Mouse (Mus musculus) limb, embryonic 10.5 days (tissue): ENCODE measurements around the gene Bbx. TPM values are rescaled to one million over a fixed set of nuclear protein-coding genes. Genes with fewer than 3 reads are reported as not detected.

Experiments
- DNase-seq: peaks from one replicate; pipeline ENCODE4 v3.0.0-alpha.2; 2017; ENCODE audit warnings: low spot score
- H3K27ac ChIP-seq: fragments of 300-500 bp; sonication (generic); 2 replicates; pipeline ENCODE4 v1.5.1; 2016; ENCODE audit warnings: mild to moderate bottlenecking
- H3K27me3 ChIP-seq: fragments of 300-500 bp; sonication (generic); 2 replicates; pipeline ENCODE4 v1.6.1; 2016; ENCODE audit warnings: low read depth, mild to moderate bottlenecking; ENCODE audit not compliant: poor library complexity, severe bottlenecking
- H3K36me3 ChIP-seq: fragments of 300-500 bp; sonication (generic); 2 replicates; pipeline ENCODE4 v1.6.1; 2016; ENCODE audit warnings: mild to moderate bottlenecking, moderate library complexity
- H3K4me1 ChIP-seq: fragments of 300-500 bp; sonication (generic); 2 replicates; pipeline ENCODE4 v1.6.1; 2016
- H3K4me3 ChIP-seq: fragments of 300-500 bp; sonication (generic); 2 replicates; pipeline ENCODE4 v1.5.1; 2016; ENCODE audit warnings: mild to moderate bottlenecking, moderate library complexity
- H3K9me3 ChIP-seq: fragments of 300-500 bp; sonication (generic); replicated peaks from 2 replicates; pipeline ENCODE4 v1.6.1; 2016; ENCODE audit warnings: mild to moderate bottlenecking
- WGBS: fragments of 180-500 bp; shearing (Covaris S2); methylation state at CpG from one replicate; pipeline ENCODE4 v1.1.7; 2016; 5-methylcytosine and 5-hydroxymethylcytosine counted together
- polyA plus RNA-seq: library from polyadenylated mRNA; unstranded; fragments of >200 nt; fragmentation: Nextera tagmentation; extraction: Ambion mirVana; gene quantifications from 2 replicates; pipeline ENCODE4 v1.2.1, GENCODE M21; 2016

The Bbx gene
- polyA plus RNA-seq, 1 experiment from 2014 or later = 42.2 TPM

DNA sequence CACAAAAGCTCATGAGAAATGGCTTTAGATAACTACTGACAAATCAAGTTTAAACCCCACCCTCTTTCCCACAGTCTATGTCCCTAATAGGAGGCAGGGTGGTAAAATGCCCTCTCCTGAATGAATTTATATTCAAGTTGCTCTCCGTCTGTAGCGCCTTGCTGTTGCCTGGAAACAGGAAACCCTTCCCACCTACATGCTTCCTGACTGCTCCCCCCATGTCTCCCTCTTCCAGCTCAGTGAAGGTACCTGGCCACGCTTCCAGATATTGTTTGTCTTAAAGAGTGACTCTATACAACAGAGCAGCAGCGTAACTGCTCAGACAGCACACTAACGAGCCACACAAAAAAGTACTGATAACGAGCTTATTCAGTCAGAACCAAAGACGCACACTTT is 50.8 kb downstream of the Bbx start:
- Histone ChIP-seq H3K9me3 (no peaks in the 10 kb centered on the region), H3K36me3 (no peaks in the 10 kb centered on the region), H3K27ac (no peak overlapping the region), H3K4me3 (no peak overlapping the region; the same call in 1 of the 2 replicates), H3K4me1 (peaks cover 18% of the 10 kb centered on the region), H3K27me3 (no peaks in the 10 kb centered on the region)
- 41% methylated on average over 7 of the region's 7 CpGs for WGBS
- DNase-seq = no peak

- WGBS = 37% methylated on average over 10 of the region's 10 CpGs
- no peaks in the 10 kb centered on the region for H3K27me3 ChIP-seq
- H3K27ac ChIP-seq = no peak overlapping the region
- DNase-seq = peak; percentile 63
- no peaks in the 10 kb centered on the region for H3K9me3 ChIP-seq
- H3K36me3 ChIP-seq = no peaks in the 10 kb centered on the region
- H3K4me1 ChIP-seq = peaks cover 18% of the 10 kb centered on the region
- H3K4me3 ChIP-seq = no peak overlapping the region; the same call in 1 of the 2 replicates
Measured at GRCm38 (mm10) chr16:50380682-50381350, 51.4 kb downstream of the Bbx start.

- WGBS = 51% methylated on average over 7 of the region's 7 CpGs
- no peak for DNase-seq
- H3K27me3 ChIP-seq = no peaks in the 10 kb centered on the region
Measured at GRCm38 (mm10) chr16:50380232-50380631, 52.0 kb downstream of the Bbx start.

GRCm38 (mm10) chr16:50374611-50375010 is 57.6 kb downstream of the Bbx start:
- H3K4me3 ChIP-seq = no peak overlapping the region
- DNase-seq = no peak
- WGBS = 90% methylated on average over 3 of the region's 3 CpGs

More at GRCm38 (mm10) chr16:50380232-50380631, 52.0 kb downstream of the Bbx start:
- Histone ChIP-seq H3K4me3 (no peak overlapping the region), H3K36me3 (no peaks in the 10 kb centered on the region), H3K9me3 (no peaks in the 10 kb centered on the region), H3K4me1 (peaks cover 18% of the 10 kb centered on the region), H3K27ac (no peak overlapping the region)

DNA sequence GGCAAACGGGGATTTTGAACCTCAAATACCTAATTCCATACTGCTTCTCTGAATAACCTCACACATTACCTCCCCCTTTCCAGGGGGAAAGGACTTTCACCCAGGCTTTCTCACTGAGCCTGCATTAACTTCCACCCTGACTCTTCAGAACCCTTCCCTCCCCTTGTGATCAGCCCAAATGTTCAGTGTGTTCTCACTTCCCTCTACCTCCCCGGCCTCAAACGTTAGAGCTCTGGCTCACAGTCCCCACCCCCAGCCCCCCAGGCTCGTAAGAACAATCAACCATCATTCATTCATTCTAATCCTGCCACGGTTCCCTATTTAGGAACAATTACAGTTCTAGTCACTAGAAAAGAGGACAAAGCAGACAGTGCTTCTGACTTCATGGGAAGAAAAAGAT is 58.5 kb downstream of the Bbx start:
- DNase-seq = no peak
- H3K4me3 ChIP-seq = no peak overlapping the region
- no peak overlapping the region for H3K27ac ChIP-seq
- WGBS = 54% methylated on average over 5 of the region's 5 CpGs
- peaks cover 7% of the 10 kb centered on the region for H3K4me1 ChIP-seq
- 0 out of 2 replicates have a peak, but pooled peaks cover 2% of the 10 kb centered on the region for H3K36me3 ChIP-seq
- H3K27me3 ChIP-seq = no peaks in the 10 kb centered on the region
- no peaks in the 10 kb centered on the region for H3K9me3 ChIP-seq

More at GRCm38 (mm10) chr16:50374611-50375010, 57.6 kb downstream of the Bbx start:
- no peak overlapping the region for H3K27ac ChIP-seq
- H3K27me3 ChIP-seq = no peaks in the 10 kb centered on the region
- H3K4me1 ChIP-seq = peaks cover 7% of the 10 kb centered on the region
- 0 out of 2 replicates have a peak, but pooled peaks cover 2% of the 10 kb centered on the region for H3K36me3 ChIP-seq
- H3K9me3 ChIP-seq = no peaks in the 10 kb centered on the region

GRCm38 (mm10) chr16:50372543-50372942 is 59.6 kb downstream of the Bbx start:
- Histone ChIP-seq H3K27me3 (no peaks in the 10 kb centered on the region), H3K36me3 (0 out of 2 replicates have a peak, but pooled peaks cover 2% of the 10 kb centered on the region), H3K9me3 (no peaks in the 10 kb centered on the region), H3K4me3 (no peak overlapping the region), H3K27ac (no peak overlapping the region), H3K4me1 (peaks cover 7% of the 10 kb centered on the region)
- WGBS = 60% methylated on average over 2 of the region's 2 CpGs
- no peak for DNase-seq

DNA sequence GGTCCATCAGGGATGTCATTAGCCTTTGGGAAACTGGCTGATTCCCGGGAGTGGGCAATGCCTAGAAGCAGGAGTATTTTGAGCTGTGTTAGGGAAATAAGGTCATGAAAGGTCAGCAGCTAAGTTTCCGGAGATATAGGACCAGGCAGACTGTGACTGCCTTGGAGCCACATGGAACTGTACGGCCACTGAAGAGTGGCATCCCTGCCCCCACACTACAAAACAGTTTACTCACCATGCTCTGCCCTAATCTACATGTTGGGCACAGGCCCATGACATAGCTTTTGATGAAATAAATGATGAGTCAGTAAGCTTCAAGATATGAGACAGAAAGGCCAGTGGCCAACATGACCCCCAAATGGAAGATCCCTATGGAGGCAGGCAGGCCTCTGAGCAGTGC is 60.7 kb downstream of the Bbx start:
- Histone ChIP-seq H3K27ac (no peak overlapping the region), H3K27me3 (no peaks in the 10 kb centered on the region), H3K4me1 (peaks cover 7% of the 10 kb centered on the region), H3K36me3 (0 out of 2 replicates have a peak, but pooled peaks cover 2% of the 10 kb centered on the region), H3K9me3 (no peaks in the 10 kb centered on the region), H3K4me3 (no peak overlapping the region)
- no peak for DNase-seq
- 19% methylated on average over 3 of the region's 3 CpGs for WGBS

- H3K36me3 ChIP-seq = 0 out of 2 replicates have a peak, but pooled peaks cover 2% of the 10 kb centered on the region
- no peaks in the 10 kb centered on the region for H3K27me3 ChIP-seq
- no peak overlapping the region for H3K4me3 ChIP-seq
- H3K4me1 ChIP-seq = peaks cover 7% of the 10 kb centered on the region
- DNase-seq = no peak
- no peaks in the 10 kb centered on the region for H3K9me3 ChIP-seq
- 88% methylated on average over 2 of the region's 2 CpGs for WGBS
- no peak overlapping the region for H3K27ac ChIP-seq
Measured at GRCm38 (mm10) chr16:50370423-50370822, 61.8 kb downstream of the Bbx start.

GRCm38 (mm10) chr16:50366556-50366955 is 65.6 kb downstream of the Bbx start:
- WGBS = 53% methylated on average over 5 of the region's 5 CpGs
- Histone ChIP-seq H3K27ac (no peak overlapping the region), H3K36me3 (no peaks in the 10 kb centered on the region), H3K4me3 (no peak overlapping the region), H3K4me1 (peaks cover 24% of the 10 kb centered on the region), H3K27me3 (no peaks in the 10 kb centered on the region), H3K9me3 (no peaks in the 10 kb centered on the region)
- DNase-seq = no peak

- Histone ChIP-seq H3K4me1 (peaks cover 19% of the 10 kb centered on the region), H3K36me3 (no peaks in the 10 kb centered on the region), H3K4me3 (peak overlapping the region; percentile 52), H3K27ac (peak overlapping the region; percentile 82), H3K27me3 (no peaks in the 10 kb centered on the region), H3K9me3 (no peaks in the 10 kb centered on the region)
- DNase-seq = peak; percentile 64
- 19% methylated on average over 11 of the region's 11 CpGs for WGBS
Measured at GRCm38 (mm10) chr16:50364189-50365059, 67.8 kb downstream of the Bbx start.

- H3K4me3 ChIP-seq = peak overlapping the region; percentile 52
- H3K4me1 ChIP-seq = peaks cover 19% of the 10 kb centered on the region
- 64% methylated on average over 17 of the region's 17 CpGs for WGBS
- DNase-seq = no peak
- no peaks in the 10 kb centered on the region for H3K9me3 ChIP-seq
- peak overlapping the region; percentile 82 for H3K27ac ChIP-seq
- no peaks in the 10 kb centered on the region for H3K36me3 ChIP-seq
- H3K27me3 ChIP-seq = no peaks in the 10 kb centered on the region
Measured at GRCm38 (mm10) chr16:50363443-50364188, 68.6 kb downstream of the Bbx start.

GRCm38 (mm10) chr16:50360631-50361030 is 71.6 kb downstream of the Bbx start:
- Histone ChIP-seq H3K27me3 (no peaks in the 10 kb centered on the region), H3K4me1 (peaks cover 19% of the 10 kb centered on the region), H3K4me3 (no peak overlapping the region), H3K27ac (no peak overlapping the region), H3K9me3 (no peaks in the 10 kb centered on the region), H3K36me3 (peaks cover 6% of the 10 kb centered on the region)
- WGBS = 87% methylated on average over 7 of the region's 7 CpGs
- DNase-seq = no peak
